Mouse (Mus musculus): ENCODE results near the gene Gm8947.

Gene Gm8947

GRCm38 (mm10) chr1:151228320-151228989 is 36.3 kb downstream of the Gm8947 start:
- no peak for DNase-seq

GRCm38 (mm10) chr1:151232346-151232745 is 40.2 kb downstream of the Gm8947 start:
- no peak for DNase-seq

GRCm38 (mm10) chr1:151233756-151234155 is 41.6 kb downstream of the Gm8947 start:
- no peak for DNase-seq

- DNase-seq = no peak
Measured at GRCm38 (mm10) chr1:151235574-151235973, 43.4 kb downstream of the Gm8947 start.

- DNase-seq = no peak
Measured at GRCm38 (mm10) chr1:151236141-151236930, 44.2 kb downstream of the Gm8947 start.

GRCm38 (mm10) chr1:151237780-151238179 is 45.6 kb downstream of the Gm8947 start:
- no peak for DNase-seq

GRCm38 (mm10) chr1:151243332-151243731 is 51.2 kb downstream of the Gm8947 start:
- no peak for DNase-seq

All from kidney, adult 11 months (tissue).